Mouse (Mus musculus) heart, adult 11 months (tissue): Measurements from ENCODE around the gene Shisa6.
"Not testable (repeated sequence)": the region's sequence is repeated elsewhere in the genome, so short reads cannot be mapped to it uniquely, and the experiment has no call there.

Source experiments
- DNase-seq: peaks from one replicate; pipeline ENCODE4 v3.0.0; 2022

Gene Shisa6

DNA sequence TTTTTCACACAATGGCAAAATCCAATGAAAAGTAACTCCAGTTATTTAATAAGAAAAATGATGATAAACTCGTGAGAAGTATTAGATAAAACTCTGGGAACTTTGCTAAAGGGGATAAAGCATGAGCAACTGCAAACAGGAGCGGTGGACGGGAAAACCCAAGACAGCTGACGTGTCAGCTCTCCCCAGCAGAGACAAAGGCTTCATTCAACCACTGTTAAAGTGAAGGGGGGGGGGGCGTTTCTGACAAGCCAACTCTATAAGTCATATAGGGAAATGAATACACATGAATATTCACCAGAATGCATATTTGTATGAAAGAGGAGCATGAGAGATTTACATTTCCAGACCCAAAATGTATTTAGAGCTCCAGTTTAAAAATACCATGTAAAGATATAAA, 83.1 kb downstream of the Shisa6 start:
- DNase-seq = no peak

DNA sequence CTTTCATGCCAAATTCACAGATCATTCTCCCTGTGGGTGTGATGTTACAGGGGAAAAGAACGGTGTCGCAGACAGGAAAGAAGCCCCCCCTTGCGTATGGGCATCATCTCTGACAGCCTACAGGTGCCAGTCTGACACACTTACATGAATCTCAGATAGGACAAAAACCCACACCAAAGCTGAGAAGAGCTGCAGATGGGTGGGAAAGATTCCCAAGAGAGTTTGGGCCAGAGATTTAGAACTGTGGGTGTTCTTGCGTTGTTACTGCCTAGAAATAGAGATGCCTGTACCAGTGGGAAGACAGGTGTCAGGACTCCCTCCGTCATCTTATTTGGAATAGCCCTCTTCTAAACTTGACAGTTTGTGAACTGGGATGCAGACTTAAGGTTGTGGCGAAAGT, 99.6 kb downstream of the Shisa6 start:
- no peak for DNase-seq

DNA sequence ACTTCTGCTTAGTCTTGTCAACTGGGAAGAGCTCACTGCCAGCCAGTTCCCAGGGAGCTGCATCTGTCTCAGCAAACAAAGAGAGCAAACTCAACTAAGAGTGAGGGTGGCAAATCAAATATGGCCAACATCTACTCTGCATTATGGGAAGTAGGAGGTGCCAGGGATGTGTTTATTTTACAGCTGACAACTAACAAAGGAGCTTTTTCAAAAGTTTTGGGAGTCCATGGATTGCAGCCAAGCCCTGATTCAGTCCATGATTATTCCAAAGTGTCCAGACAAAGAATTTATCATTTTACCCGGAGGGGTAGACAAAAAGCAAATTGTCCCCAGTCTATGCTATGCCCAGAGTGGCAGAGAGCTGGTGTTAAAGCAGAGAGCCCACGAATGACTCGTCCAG, 107.5 kb downstream of the Shisa6 start:
- DNase-seq = no peak

DNA sequence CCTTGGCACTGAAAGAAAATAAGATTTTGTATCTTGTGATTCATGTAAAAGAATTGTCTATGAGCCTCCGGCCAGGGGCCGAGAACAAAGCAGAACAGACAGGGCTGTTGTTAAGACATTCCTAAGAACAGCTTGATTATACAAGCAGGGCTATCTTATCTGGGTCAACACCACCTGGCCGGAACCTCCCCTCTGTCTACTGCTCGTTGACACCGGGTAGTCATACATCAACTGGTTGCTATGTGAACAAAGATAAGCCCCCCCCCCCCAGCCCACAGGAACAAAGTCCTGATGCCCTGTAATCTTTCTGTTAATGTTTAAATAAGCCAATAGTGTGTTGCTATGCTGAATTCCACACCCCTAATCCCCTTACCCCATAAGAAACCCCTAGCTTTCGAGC, 117.0 kb downstream of the Shisa6 start:
- DNase-seq = not testable (repeated sequence)

DNA sequence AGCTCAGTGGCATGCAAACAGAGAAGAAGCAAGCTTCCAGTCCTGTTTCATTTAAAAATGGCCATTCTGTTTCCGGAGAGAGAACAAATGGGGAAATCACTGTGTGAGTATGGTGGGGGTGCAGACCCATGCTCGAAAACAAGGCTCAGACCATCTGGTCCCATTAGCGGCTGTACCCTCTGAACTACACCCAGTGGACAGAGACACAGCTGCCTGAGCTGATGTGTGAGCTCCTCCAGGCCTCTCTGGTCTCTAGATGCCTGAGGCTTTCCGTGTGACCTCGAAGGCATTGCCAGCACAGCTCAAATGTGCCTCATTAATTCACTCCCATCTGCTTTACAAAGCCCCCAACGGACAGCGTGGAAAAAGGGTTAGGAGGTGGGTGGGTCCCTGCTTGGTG, 125.7 kb downstream of the Shisa6 start:
- no peak for DNase-seq

DNA sequence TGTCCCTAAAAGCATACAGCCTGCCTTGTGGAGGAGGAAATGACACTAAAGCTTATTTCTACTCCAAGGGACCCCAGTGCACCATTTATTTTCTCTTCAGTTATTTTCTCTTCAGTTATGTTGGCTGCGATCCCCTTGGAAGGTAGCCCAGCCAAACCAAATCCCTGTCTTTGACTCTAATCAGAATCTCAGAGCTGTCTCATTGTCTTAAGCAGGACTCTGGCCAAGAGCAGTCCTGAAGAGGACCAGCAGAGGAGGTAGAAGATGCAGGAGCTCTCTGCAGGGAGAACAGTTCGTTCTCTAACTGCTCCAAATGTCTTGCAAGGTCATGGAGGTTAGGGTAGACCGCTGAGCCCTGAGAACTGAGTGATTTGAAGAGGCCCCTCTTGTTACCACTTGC, 138.2 kb downstream of the Shisa6 start:
- no peak for DNase-seq

DNA sequence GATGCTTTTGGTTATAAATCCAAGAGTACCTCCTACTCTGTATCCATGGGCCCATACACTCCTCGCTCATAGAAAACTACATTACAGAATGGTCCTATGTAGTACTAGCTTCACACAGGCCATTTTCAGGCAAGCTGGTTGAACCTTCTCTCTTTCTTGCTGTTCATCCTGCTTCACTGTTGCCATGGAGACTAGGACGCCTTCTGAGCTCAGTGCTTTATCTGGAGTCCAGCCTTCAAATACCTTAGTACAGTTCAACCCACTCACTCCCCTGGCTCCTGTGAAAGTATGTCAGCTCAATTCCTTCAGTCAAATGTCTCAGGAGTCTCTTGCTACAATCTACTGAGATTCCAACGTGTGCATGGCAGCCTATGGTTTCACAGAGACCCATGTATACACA, 154.0 kb downstream of the Shisa6 start:
- peak; percentile 41 for DNase-seq

DNA sequence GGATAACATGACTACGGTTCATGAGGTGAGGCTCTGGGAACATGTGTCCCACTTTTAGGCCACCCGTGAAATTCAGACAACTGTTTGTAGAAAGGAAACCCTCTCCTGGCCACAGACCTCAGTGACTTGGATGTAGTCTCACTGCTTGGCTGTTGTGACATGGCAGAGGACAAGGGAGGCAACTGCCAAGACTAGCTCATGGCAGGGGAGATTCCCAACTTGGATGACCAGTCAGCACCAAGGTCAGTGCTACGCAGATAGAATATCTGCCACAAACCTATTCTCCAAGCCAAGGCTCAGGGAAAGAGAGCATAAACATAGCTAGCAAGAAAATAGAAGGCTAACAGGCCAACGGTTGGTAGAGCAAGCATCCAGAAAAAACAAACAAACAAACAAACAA, 156.0 kb downstream of the Shisa6 start:
- DNase-seq = peak; percentile 61

DNA sequence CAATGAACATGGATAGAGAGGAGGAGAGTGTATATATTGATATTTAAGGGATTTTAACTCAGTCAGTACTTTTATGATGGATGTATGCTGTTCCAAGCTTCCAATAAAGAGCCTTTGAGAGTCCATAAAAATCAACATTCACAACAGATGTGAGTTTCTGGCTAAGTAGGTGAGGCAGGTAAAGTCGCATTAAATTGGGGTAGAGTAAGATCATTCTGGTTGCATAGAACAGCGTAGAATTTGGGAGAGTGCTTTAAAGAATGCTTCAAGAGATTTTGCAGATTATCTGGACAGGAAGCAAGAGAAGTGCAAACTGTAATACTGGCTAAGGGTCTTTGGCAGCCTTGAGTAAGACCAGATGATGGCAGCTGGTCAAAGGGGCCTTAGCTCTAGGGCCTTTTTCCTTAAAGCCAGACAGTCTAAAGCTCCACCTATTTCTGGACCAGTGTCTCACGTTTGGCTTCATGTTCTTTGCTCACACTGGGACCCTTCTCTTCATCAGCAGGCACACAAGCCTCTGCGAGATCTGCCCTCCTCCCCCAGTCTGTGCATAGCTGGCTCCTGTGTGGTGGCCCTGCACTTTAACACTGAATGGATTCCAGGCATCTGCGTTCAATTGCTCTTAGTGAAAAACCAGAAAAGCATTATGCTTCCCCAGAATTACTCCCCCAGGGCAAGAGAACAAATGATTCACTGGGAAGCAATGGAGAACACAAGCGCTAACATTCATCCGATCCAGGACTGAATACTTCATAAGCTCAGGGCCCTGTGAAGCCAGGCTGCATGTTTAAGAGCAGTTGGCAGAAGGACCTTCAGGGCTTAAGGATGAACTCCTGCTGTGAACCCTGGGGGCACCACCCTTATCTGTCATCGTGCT, 158.7 kb downstream of the Shisa6 start:
- DNase-seq = peak; percentile 88

DNA sequence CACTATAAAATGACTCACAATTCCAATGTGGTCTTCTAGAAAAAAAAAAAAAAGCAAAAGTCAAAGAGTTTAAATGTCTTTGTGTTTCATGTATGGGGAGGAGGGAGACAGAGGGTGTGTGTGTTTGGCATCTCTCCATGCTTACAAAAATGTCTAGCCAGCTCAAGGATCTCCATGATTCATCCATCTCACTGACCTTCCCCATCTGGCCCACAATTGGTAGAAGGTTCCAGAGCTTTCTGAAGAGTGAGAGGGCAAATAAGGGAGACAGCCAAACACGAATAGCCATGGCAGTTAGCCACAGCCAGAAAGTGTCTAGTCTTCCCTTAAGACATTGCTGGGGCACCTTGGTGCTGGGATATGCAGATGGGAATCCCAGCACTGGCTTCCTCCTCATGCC, 166.0 kb downstream of the Shisa6 start:
- DNase-seq = no peak

DNA sequence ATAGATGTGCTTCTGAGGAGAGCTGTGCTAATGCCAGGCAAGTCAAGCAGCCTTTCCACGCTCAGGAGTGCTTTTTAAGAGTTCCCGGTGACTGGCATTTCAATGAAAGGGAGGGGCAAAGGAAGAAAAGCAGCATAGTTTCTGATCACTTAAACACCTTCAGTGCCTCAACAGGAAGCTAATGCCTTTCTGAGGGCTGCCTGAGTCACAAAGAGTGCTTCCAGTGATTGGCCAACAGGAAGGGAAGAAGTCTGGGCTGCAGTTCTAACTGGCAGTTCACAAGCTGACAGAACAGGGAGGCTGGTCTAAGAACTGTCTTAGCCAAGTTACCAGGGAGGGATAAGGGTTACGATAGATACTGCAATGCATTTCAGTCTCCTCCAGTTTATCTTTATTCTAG, 180.9 kb downstream of the Shisa6 start:
- DNase-seq = no peak

DNA sequence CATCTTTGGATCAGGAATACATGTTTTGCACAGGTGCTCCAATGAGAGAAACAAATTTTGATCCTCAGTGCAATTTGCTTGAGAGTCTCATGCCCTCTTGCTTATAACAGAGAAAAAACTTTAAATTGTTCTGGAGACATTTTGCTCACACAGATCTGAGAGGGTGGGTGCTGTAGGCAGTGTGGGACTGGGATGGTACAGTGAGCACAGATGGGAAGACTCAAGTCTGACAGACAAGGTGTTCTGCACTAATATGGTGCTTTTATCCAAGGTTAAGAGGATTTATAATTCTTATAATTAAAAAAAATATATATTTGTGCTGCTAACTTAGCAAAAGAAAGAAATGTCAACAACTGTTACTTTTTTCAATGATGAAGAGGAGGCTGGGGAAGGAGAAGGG, 189.5 kb downstream of the Shisa6 start:
- no peak for DNase-seq

DNA sequence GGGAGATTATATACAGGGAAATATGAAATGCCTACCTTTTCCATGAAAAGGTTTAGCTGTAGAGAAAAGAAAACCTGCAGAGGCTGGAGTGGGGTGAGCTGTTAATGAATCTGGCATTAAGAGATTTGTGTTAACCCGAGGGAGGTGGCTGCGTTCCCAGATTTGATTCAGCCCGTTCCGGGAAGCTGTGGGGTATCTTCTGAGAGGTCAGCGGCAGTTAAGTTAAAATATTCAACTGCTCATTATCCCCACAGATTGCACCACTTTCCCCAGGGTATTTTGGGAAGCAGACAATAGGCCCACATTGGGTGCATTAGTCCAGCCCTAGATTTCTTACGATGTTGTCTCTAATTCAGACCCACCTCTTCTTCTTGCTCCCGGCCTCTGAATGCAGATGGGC, 213.0 kb downstream of the Shisa6 start:
- peak; percentile 53 for DNase-seq

DNA sequence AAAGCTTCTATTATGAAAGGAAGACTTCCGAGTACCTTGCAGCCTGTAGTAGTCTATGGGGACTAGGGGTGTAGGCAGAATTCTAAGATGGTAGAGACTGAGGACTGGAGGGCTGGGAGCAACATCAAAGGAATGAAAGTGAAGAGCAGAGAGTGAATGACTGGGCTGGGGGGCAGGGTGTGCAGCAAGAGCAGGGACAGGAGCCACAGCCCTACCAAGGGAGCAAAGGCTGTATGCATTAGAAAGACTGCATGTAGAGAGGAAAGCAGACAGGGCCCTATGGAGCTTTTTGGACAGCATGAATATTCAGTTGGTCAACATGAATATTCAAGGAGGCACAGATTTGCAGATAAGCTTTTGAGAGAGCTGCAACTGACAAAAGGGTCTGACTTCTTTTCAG, 221.4 kb downstream of the Shisa6 start:
- no peak for DNase-seq

DNA sequence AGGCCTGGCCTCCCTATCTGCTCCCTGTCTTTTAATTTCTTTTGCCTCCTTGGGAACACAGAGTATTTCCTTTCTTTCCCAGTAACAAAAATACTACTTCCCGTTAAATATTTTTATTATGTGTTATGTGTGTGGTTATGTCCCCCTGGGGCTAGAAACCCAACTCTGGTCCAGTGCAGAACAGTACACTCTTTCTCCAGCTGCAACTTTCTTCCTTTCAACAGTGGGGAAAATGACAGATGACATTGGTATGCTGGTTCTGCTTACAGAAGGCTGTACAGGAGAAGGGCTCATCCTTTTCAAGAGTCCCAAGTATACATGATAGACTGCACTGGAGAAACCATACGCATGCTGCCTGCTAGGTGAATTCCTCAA, 251.1 kb downstream of the Shisa6 start:
- no peak for DNase-seq

DNA sequence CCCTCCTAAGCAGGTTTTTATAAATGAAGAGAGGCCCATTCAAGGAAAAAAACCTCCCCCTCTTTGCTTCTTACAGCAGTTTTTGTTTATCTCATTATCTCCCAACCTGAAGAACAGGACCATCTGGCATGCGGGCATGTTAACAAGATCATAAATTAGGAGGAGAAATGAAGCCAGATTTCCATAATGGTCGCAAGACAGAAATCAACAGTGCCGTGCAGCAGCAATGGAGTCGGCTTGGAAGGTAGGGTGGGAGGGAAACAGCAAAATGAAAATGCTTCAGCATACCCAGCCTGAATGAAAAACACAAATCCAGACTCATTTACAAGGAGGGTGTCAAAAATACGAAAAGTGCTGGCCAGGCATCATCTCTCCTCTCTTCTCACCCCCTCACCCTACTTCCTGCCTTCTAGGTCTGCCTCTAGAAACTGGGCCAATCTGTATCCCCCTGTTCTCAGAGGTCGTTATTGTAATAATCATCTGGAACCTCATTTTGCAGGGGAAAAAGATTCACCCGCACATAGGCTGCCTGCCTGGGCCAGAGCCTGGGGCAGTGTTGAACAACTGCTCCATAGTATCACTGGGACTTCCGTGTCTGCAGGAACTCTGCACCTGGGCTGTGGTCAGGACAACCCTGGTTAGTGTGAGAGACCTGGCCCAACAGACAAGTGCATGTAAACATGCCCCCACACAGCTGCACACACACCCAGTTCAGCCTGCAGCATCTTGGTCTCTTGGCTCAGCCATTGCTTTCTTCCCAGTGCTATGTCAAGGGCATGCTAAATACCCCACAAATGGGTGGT, 251.7 kb downstream of the Shisa6 start:
- DNase-seq = peak; percentile 52

DNA sequence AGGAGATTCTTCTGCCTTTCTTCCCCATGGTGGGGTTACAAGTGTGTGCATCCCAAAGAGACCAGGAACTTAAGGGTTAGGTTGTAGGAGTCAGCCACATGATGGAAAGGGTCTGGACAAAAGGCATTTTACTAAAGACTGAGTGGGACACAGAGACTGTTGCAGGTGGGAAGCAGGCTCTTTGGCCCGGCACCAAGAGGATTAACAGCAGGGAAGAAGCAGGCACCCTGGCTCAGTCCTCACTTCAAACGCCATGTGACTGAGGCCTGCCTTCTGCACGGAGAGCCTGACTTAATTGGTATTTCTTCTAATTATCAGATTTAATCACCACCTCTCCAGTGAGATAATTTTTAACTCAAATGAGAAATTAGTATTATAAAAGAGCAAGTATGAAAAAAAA, 258.7 kb downstream of the Shisa6 start:
- DNase-seq = peak; percentile 8

DNA sequence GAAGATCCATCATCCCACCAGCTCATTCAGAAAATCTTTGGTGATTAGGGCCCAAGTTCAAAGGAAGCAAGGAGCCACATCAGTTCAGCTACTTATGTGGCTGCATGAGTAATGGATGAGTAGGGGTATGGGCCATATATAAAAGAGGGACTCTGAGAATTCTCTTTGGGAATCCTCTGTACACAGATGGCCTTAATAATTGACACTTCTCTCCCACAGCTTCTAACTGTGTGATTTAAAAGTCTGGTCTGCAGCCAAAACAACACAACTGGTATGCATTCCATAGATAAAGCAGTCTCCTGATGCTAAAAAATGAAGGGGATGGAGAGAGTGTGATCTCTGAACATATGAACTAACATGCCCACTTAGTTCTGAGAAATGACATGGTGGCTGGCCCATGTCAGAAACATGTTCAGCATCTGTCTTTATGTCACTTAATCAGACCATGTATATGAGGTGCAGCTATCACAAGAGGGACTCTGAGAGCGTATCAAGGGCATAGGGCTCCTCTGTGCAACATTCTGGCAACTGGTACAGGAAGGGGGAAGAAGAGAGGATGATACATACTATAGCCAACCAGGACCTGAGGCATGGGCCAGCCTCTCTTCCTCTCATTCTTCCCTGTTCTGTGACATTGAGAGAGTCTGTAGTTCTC, 260.3 kb downstream of the Shisa6 start:
- peak; percentile 49 for DNase-seq

DNA sequence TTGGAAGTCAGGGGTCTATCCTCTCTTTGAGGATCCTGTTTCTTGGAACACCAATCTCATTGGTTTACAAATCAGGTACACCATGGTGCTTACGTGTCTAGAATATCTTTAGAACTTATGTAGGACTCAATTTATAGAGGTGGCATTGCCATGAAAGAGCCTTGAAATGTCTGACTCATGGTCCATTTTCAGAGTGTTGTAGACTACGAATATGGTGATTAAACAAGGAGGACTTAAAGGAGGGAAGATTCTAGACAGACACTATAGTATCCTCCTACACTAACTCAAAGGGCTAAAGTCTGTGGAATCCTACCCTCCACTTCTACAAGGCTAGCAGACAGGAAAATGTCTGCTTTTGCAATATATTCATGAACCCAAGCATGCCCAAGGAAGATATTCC, 265.6 kb downstream of the Shisa6 start:
- no peak for DNase-seq

DNA sequence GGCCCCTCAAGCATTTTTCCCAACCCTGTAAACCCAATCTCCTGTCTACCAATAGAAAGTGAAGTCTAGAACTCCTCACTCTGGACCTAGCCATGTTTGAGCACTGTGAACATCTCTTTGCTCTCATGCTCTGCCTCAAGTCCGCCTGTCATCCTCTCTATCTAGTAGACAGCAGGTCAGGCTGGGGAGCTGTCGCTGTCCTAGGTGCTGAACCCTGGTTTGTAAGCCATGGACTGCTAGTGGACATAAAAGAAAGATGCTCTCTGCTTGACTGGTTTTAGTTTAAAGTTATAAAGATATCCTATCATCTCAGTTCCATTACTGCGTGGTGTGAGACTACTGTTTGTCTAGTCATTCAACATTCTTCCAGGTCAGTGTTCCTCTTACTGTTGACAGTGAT, 266.9 kb downstream of the Shisa6 start:
- peak; percentile 45 for DNase-seq

DNA sequence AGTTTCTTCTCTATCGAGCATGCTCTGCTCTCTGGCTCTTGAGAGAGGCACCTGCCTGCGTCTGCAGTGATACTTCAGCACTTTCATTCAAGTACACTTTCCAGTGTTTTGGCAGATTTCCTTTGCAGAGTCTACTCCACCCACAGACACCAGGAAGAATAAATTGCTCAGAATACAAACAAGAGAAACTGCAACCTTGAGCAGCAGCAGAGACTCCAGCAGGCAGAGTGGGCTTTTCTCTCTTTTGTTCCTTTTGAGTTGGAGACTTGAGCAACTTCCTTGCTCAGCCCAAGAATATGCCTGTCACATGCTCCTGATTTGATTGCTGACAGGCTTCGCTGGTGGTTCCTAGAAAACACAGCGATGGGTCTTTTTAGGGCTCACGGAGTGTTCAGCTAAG, 278.6 kb downstream of the Shisa6 start:
- DNase-seq = peak; percentile 54

DNA sequence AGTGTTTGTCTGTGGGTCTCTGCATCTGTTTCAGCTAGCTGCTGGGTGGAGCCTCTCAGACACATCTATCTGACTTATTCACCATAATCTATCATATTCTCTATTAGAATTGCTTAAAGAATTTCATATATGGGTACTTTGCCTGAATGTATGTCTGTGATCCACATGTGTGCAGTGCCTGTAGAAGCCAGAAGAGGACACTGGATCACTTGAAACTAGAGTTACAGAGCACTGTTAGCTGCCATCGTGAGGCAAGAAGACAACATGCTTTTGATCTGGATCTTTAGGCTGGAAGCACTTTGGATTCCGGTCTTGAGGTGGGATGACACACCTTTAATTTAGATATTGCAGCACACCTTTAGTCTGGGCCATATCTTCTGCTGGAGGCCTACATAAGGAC, 289.2 kb downstream of the Shisa6 start:
- peak; percentile 46 for DNase-seq

DNA sequence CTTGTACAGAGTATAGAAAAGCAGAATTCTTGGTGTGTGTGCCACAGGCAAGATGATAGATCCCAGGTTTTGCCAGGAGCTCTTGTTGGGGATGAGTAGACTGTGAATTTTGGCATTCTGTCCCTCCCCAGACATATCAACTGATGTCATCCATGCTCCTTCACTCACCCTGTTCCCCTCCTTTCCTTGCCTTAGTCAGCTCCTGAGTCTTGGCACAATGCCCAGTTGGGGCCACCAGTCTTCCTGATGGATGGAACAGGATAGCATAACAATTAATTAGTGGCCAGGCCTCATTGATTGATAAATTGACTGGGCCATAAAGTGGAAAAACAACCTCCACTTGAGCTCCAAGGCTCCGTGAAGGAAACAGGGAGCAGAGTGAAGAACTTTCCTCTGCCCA, 292.9 kb downstream of the Shisa6 start:
- DNase-seq = peak; percentile 55

DNA sequence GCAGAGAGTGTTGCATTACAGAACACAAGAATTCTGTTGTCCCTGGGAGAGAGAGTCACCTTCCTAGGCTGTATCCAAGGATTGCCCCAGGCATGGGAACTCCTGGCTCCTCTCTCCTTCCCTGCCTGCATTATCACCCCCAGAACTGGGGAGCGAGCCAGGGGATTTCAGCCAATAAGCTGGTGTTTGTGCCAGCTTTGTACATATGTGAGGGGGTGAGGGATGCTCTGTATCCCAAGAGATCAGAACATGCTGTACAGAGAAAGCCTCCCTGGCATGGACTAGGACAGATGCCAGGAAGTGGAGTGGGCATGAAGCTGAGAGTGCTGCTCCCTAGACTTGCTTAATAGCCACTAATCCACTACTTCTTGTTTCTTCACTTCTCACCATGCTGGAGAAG, 303.6 kb downstream of the Shisa6 start:
- peak; percentile 87 for DNase-seq
